Comparison of ENCODE assay signal across 16 mouse cellular contexts in genomic region chr3:27712421-27712820, GRCm38 (mm10).
"Had no signal": no experiment of that assay in that cellular context is flagged by ENCODE, and none has a peak within 500 bp of the region (broad histone marks: within the 10 kb centered on the region; RNA-seq: fewer than 3 reads in every experiment).

No protein-coding gene starts in this region.

- ATAC-seq: lung, postnatal 0 days; midbrain, embryonic 13.5 days; midbrain, embryonic 15.5 days had no signal

- H3K36me3 ChIP-seq: lung, embryonic 15.5 days; midbrain, embryonic 13.5 days; midbrain, embryonic 15.5 days; neural tube, embryonic 12.5 days; stomach, embryonic 15.5 days had no signal

- H3K27me3 ChIP-seq: lung, embryonic 15.5 days; midbrain, embryonic 15.5 days; neural tube, embryonic 12.5 days; stomach, embryonic 15.5 days had no signal

- H3K27ac ChIP-seq: lung, embryonic 15.5 days; macrophage; midbrain, embryonic 13.5 days; midbrain, embryonic 15.5 days; neural tube, embryonic 12.5 days; stomach, embryonic 15.5 days; stomach, postnatal 0 days had no signal

- H3K4me3 ChIP-seq: lung, embryonic 15.5 days; megakaryocyte, embryonic 14.5 days; midbrain, embryonic 13.5 days; midbrain, embryonic 15.5 days; neural tube, embryonic 12.5 days; stomach, embryonic 15.5 days had no signal

- DNase-seq: lung, postnatal 14 days; lung, postnatal 36 days; right cerebral cortex, postnatal 14 days; thymus, adult 2 months; thymus, postnatal 25 days; thymus, postnatal 4 days had no signal

- H3K9ac ChIP-seq: lung, embryonic 15.5 days; midbrain, embryonic 13.5 days; midbrain, embryonic 15.5 days; neural tube, embryonic 12.5 days; stomach, embryonic 15.5 days had no signal

- H3K4me2 ChIP-seq: lung, embryonic 15.5 days; midbrain, embryonic 11.5 days; midbrain, embryonic 13.5 days; midbrain, embryonic 15.5 days; neural tube, embryonic 12.5 days; stomach, embryonic 15.5 days had no signal

- H3K9me3 ChIP-seq: lung, embryonic 15.5 days; megakaryocyte, embryonic 14.5 days; midbrain, embryonic 13.5 days; midbrain, embryonic 15.5 days; neural tube, embryonic 12.5 days; stomach, embryonic 15.5 days had no signal
